Mouse (Mus musculus): ENCODE measurements at regions not wholly inside any gene's neighbourhood (a gene's known extent, or its start where the extent isn't known, plus 50 kb on each side); places are given as distances from the start of the nearest gene placed in this dataset.

- Histone ChIP-seq H3K27me3 (ENCODE audit: control insufficient read depth, insufficient read depth, low read length, poor library complexity, severe bottlenecking) (no peaks in the 10 kb centered on the region; the same call in 1 of the 2 replicates), H3K36me3 (ENCODE audit: control insufficient read depth, insufficient read depth, low read length, poor library complexity, severe bottlenecking) (no peaks in the 10 kb centered on the region)
- no peak for DNase-seq (ENCODE audit: low read depth, low spot score)
These were observed 52.8 kb upstream of the Laptm4a start for GRCm38 (mm10) chr12:8868690-8869089.

GRCm38 (mm10) chr12:8869190-8869589 lies 52.3 kb upstream of the Laptm4a start:
- DNase-seq (ENCODE audit: low read depth, low spot score), result no peak

More at GRCm38 (mm10) chr12:8869190-8869589, 52.3 kb upstream of the Laptm4a start:
- Histone ChIP-seq H3K27me3 (ENCODE audit: control insufficient read depth, insufficient read depth, low read length, poor library complexity, severe bottlenecking) (no peaks in the 10 kb centered on the region; the same call in 1 of the 2 replicates), H3K36me3 (ENCODE audit: control insufficient read depth, insufficient read depth, low read length, poor library complexity, severe bottlenecking) (no peaks in the 10 kb centered on the region)
